8 mouse cellular contexts compared by ENCODE assay signal in genomic region chr2:75959183-75959849, GRCm38 (mm10). TPM values are rescaled to one million over a fixed set of nuclear protein-coding genes. Genes with fewer than 3 reads are reported as not detected.
DNase-seq lines count a peak whose midpoint lies in the region; ATAC-seq and TF ChIP-seq lines count a peak whose summit lies in the region.

No protein-coding gene starts in this region.

- peaks cover 34% of the 10 kb centered on the region; the same call in 1 of the 2 replicates for H3K27me3 ChIP-seq in forebrain, embryonic 10.5 days (ENCODE audit: poor library complexity, severe bottlenecking)
- no peaks in the 10 kb centered on the region for H3K27me3 ChIP-seq in hindbrain, embryonic 16.5 days (replicated peaks; ENCODE audit: control insufficient read depth, insufficient read depth, low read length)
- 0 out of 2 replicates have a peak, but pooled peaks cover 3% of the 10 kb centered on the region for H3K27me3 ChIP-seq in neural tube, embryonic 15.5 days (replicated peaks)
- H3K27me3 ChIP-seq in liver, postnatal 0 days (ENCODE audit: insufficient read depth, low read length), result no peaks in the 10 kb centered on the region

- peak; percentile 34; the same call in 1 of the 2 replicates for ATAC-seq in hindbrain, embryonic 16.5 days
- ATAC-seq in neural tube, embryonic 15.5 days (ENCODE audit: low FRiP score), result 0 out of 2 replicates have a peak, but pooled peaks have one; percentile 14
- ATAC-seq in liver, postnatal 0 days, result no peak

- H3K4me1 ChIP-seq in forebrain, embryonic 10.5 days, result peaks cover 49% of the 10 kb centered on the region
- peaks cover 17% of the 10 kb centered on the region for H3K4me1 ChIP-seq in hindbrain, embryonic 16.5 days (ENCODE audit: control insufficient read depth, insufficient read depth, low read depth, low read length)
- H3K4me1 ChIP-seq in neural tube, embryonic 15.5 days, result peaks cover 39% of the 10 kb centered on the region
- peaks cover 4% of the 10 kb centered on the region for H3K4me1 ChIP-seq in liver, postnatal 0 days (ENCODE audit: insufficient read depth)

- TF ChIP-seq EP300 in liver, postnatal 0 days (IDR thresholded peaks at IDR 0.05; ENCODE audit: low read depth), result no peak

- WGBS in forebrain, embryonic 10.5 days, result 27% methylated on average over 18 of the region's 18 CpGs
- WGBS in hindbrain, embryonic 16.5 days, result 28% methylated on average over 18 of the region's 18 CpGs
- WGBS in neural tube, embryonic 15.5 days, result 28% methylated on average over 18 of the region's 18 CpGs
- WGBS in liver, postnatal 0 days (ENCODE audit: insufficient replicate concordance), result 49% methylated on average over 18 of the region's 18 CpGs

- no peak for TF ChIP-seq CTCF in liver, postnatal 0 days (IDR thresholded peaks at IDR 0.05; ENCODE audit: low read depth)

- no peak overlapping the region for H3K9ac ChIP-seq in hindbrain, embryonic 16.5 days (ENCODE audit: low read depth, low read length)
- peak overlapping the region; percentile 17; the same call in 1 of the 2 replicates for H3K9ac ChIP-seq in neural tube, embryonic 15.5 days (replicated peaks)
- no peak overlapping the region for H3K9ac ChIP-seq in liver, postnatal 0 days (replicated peaks)

- peak overlapping the region; percentile 78 for H3K27ac ChIP-seq in forebrain, embryonic 10.5 days
- H3K27ac ChIP-seq in hindbrain, embryonic 16.5 days (ENCODE audit: low read depth, low read length), result peak overlapping the region; percentile 57; the same call in 1 of the 2 replicates
- no peak overlapping the region; the same call in 1 of the 2 replicates for H3K27ac ChIP-seq in neural tube, embryonic 15.5 days (replicated peaks)
- H3K27ac ChIP-seq in liver, postnatal 0 days (ENCODE audit: low read depth), result no peak overlapping the region

- DNase-seq in kidney, postnatal 10 days, result peak; percentile 22
- DNase-seq in kidney, postnatal 25 days, result no peak
- peak; percentile 55 for DNase-seq in forebrain, embryonic 10.5 days (ENCODE audit: extremely low spot score, low spot score)
- no peak for DNase-seq in liver, postnatal 0 days
- no peak for DNase-seq in thymus, postnatal 0 days (ENCODE audit: low spot score)
- DNase-seq in thymus, postnatal 4 days, result no peak

- H3K36me3 ChIP-seq in forebrain, embryonic 10.5 days (replicated peaks), result no peaks in the 10 kb centered on the region
- H3K36me3 ChIP-seq in hindbrain, embryonic 16.5 days (ENCODE audit: control insufficient read depth, insufficient read depth, low read length), result no peaks in the 10 kb centered on the region
- H3K36me3 ChIP-seq in neural tube, embryonic 15.5 days, result no peaks in the 10 kb centered on the region
- no peaks in the 10 kb centered on the region for H3K36me3 ChIP-seq in liver, postnatal 0 days (replicated peaks; ENCODE audit: insufficient read depth, low read length)

- peak overlapping the region; percentile 30 for H3K4me3 ChIP-seq in forebrain, embryonic 10.5 days
- no peak overlapping the region for H3K4me3 ChIP-seq in hindbrain, embryonic 16.5 days (ENCODE audit: low read length)
- H3K4me3 ChIP-seq in neural tube, embryonic 15.5 days (replicated peaks), result peak overlapping the region; percentile 1; the same call in 1 of the 2 replicates
- H3K4me3 ChIP-seq in liver, postnatal 0 days (ENCODE audit: low read depth, low read length), result no peak overlapping the region

- 0 out of 2 replicates have a peak, but pooled peaks cover 5% of the 10 kb centered on the region for H3K9me3 ChIP-seq in forebrain, embryonic 10.5 days
- H3K9me3 ChIP-seq in hindbrain, embryonic 16.5 days (ENCODE audit: control insufficient read depth, low read length), result no peaks in the 10 kb centered on the region
- H3K9me3 ChIP-seq in neural tube, embryonic 15.5 days (replicated peaks), result no peaks in the 10 kb centered on the region
- no peaks in the 10 kb centered on the region for H3K9me3 ChIP-seq in liver, postnatal 0 days (ENCODE audit: low read length)

- H3K4me2 ChIP-seq in hindbrain, embryonic 16.5 days (ENCODE audit: low read length), result peak overlapping the region; percentile 49
- peak overlapping the region; percentile 48 for H3K4me2 ChIP-seq in neural tube, embryonic 15.5 days
- H3K4me2 ChIP-seq in liver, postnatal 0 days (ENCODE audit: low read depth, low read length), result no peak overlapping the region

RNA-seq across cellular contexts. Expression of gene Ttc30a2, which starts 18.7 kb away (rescaled TPM):
- polyA plus RNA-seq in forebrain, embryonic 10.5 days (2016; fragmentation: Nextera tagmentation; extraction: Ambion mirVana), result 0.28 and 0.53 TPM in 2 replicates
- polyA plus RNA-seq in hindbrain, embryonic 16.5 days (2015; fragmentation: Nextera tagmentation; extraction: Ambion mirVana), result 0.77 and 1.1 TPM in 2 replicates
- polyA plus RNA-seq in neural tube, embryonic 15.5 days (2015; fragmentation: Nextera tagmentation; extraction: Ambion mirVana), result 0.68 and 0.96 TPM in 2 replicates
- polyA plus RNA-seq in liver, postnatal 0 days (2015; fragmentation: Nextera tagmentation; extraction: Ambion mirVana), result 0.22 and 0.26 TPM in 2 replicates
- polyA plus RNA-seq in thymus, postnatal 0 days (2015; fragmentation: Nextera tagmentation; extraction: Ambion mirVana), result 0.22 and 0.34 TPM in 2 replicates

RNA-seq across cellular contexts. Expression of gene Ttc30b, which starts 20.9 kb away (rescaled TPM):
- 5.1 and 5.6 TPM in 2 replicates for polyA plus RNA-seq in forebrain, embryonic 10.5 days (2016; fragmentation: Nextera tagmentation; extraction: Ambion mirVana)
- 23.0 and 23.3 TPM in 2 replicates for polyA plus RNA-seq in hindbrain, embryonic 16.5 days (2015; fragmentation: Nextera tagmentation; extraction: Ambion mirVana)
- polyA plus RNA-seq in neural tube, embryonic 15.5 days (2015; fragmentation: Nextera tagmentation; extraction: Ambion mirVana), result 17.3 and 17.4 TPM in 2 replicates
- polyA plus RNA-seq in liver, postnatal 0 days (2015; fragmentation: Nextera tagmentation; extraction: Ambion mirVana), result 1.5 and 1.6 TPM in 2 replicates
- polyA plus RNA-seq in thymus, postnatal 0 days (2015; fragmentation: Nextera tagmentation; extraction: Ambion mirVana), result 4.2 and 5.5 TPM in 2 replicates

RNA-seq across cellular contexts. Expression of gene Ttc30a1, which starts 22.5 kb away (rescaled TPM):
- polyA plus RNA-seq in forebrain, embryonic 10.5 days (2016; fragmentation: Nextera tagmentation; extraction: Ambion mirVana), result 10.5 and 12.4 TPM in 2 replicates
- polyA plus RNA-seq in hindbrain, embryonic 16.5 days (2015; fragmentation: Nextera tagmentation; extraction: Ambion mirVana), result 8.9 and 9.2 TPM in 2 replicates
- 7.4 and 7.6 TPM in 2 replicates for polyA plus RNA-seq in neural tube, embryonic 15.5 days (2015; fragmentation: Nextera tagmentation; extraction: Ambion mirVana)
- 1.0 and 1.1 TPM in 2 replicates for polyA plus RNA-seq in liver, postnatal 0 days (2015; fragmentation: Nextera tagmentation; extraction: Ambion mirVana)
- 4.1 and 4.7 TPM in 2 replicates for polyA plus RNA-seq in thymus, postnatal 0 days (2015; fragmentation: Nextera tagmentation; extraction: Ambion mirVana)

Comparison
In these comparisons a context has a peak if more than half of its experiments do, and no peak if none do; other contexts are left out.
1. DNase-seq: peak in kidney, postnatal 10 days (single experiment) and forebrain, embryonic 10.5 days (single experiment); none in kidney, postnatal 25 days (0 of 2), liver, postnatal 0 days (single experiment), thymus, postnatal 0 days (single experiment) and thymus, postnatal 4 days (single experiment).
2. H3K27ac ChIP-seq: peak in forebrain, embryonic 10.5 days (single experiment) and hindbrain, embryonic 16.5 days (single experiment); none in neural tube, embryonic 15.5 days (single experiment) and liver, postnatal 0 days (single experiment).
3. H3K4me3 ChIP-seq: peak in forebrain, embryonic 10.5 days (single experiment) and neural tube, embryonic 15.5 days (single experiment); none in hindbrain, embryonic 16.5 days (single experiment) and liver, postnatal 0 days (single experiment).